Mouse (Mus musculus): ENCODE measurements at regions not wholly inside any gene's neighbourhood (a gene's known extent, or its start where the extent isn't known, plus 50 kb on each side); places are given as distances from the start of the nearest gene placed in this dataset.
"Not testable (repeated sequence)": the region's sequence is repeated elsewhere in the genome, so short reads cannot be mapped to it uniquely, and the experiment has no call there.

- Histone ChIP-seq H3K4me1 (replicated peaks; ENCODE audit: insufficient read depth, low read length) (no peaks in the 10 kb centered on the region), H3K4me3 (replicated peaks; ENCODE audit: low read depth, low read length) (no peak overlapping the region), H3K27ac (no peak overlapping the region), H3K9ac (ENCODE audit: low read depth, low read length) (no peak overlapping the region), H3K9me3 (replicated peaks; ENCODE audit: low read length) (no peaks in the 10 kb centered on the region), H3K4me2 (ENCODE audit: low read length) (no peak overlapping the region), H3K36me3 (ENCODE audit: insufficient read depth, low read length) (no peaks in the 10 kb centered on the region), H3K27me3 (ENCODE audit: insufficient read depth, low read length) (no peaks in the 10 kb centered on the region)
- no peak for ATAC-seq (replicated peaks; ENCODE audit: low FRiP score, low read depth)
- TF ChIP-seq CTCF (IDR thresholded peaks at IDR 0.05; ENCODE audit: low read depth): no peak
- 69% methylated on average over 3 of the region's 3 CpGs for WGBS
- no peak for DNase-seq (ENCODE audit: low spot score)
These were observed 747.0 kb upstream of the Impad1 start for GRCm38 (mm10) chr4:5540155-5540554.

GRCm38 (mm10) chr4:5530416-5530815 is 737.3 kb upstream of the Impad1 start:
- H3K4me1 ChIP-seq (replicated peaks; ENCODE audit: insufficient read depth, low read length): no peaks in the 10 kb centered on the region
- no peaks in the 10 kb centered on the region for H3K9me3 ChIP-seq (replicated peaks; ENCODE audit: low read length)
- H3K27ac ChIP-seq: no peak overlapping the region
- ATAC-seq (replicated peaks; ENCODE audit: low FRiP score, low read depth) (no peak), DNase-seq (ENCODE audit: low spot score) (no peak)
- TF ChIP-seq CTCF (IDR thresholded peaks at IDR 0.05; ENCODE audit: low read depth): no peak
- no peak overlapping the region for H3K4me3 ChIP-seq (replicated peaks; ENCODE audit: low read depth, low read length)
- H3K4me2 ChIP-seq (ENCODE audit: low read length): no peak overlapping the region
- 50% methylated on average over 4 of the region's 4 CpGs for WGBS
- H3K36me3 ChIP-seq (ENCODE audit: insufficient read depth, low read length): no peaks in the 10 kb centered on the region
- H3K9ac ChIP-seq (ENCODE audit: low read depth, low read length): no peak overlapping the region
- H3K27me3 ChIP-seq (ENCODE audit: insufficient read depth, low read length): no peaks in the 10 kb centered on the region

- DNase-seq (ENCODE audit: low spot score) (no peak), ATAC-seq (replicated peaks; ENCODE audit: low FRiP score, low read depth) (no peak)
- Histone ChIP-seq H3K4me1 (replicated peaks; ENCODE audit: insufficient read depth, low read length) (no peaks in the 10 kb centered on the region), H3K27me3 (ENCODE audit: insufficient read depth, low read length) (no peaks in the 10 kb centered on the region), H3K9ac (ENCODE audit: low read depth, low read length) (no peak overlapping the region), H3K4me3 (replicated peaks; ENCODE audit: low read depth, low read length) (no peak overlapping the region), H3K9me3 (replicated peaks; ENCODE audit: low read length) (no peaks in the 10 kb centered on the region), H3K36me3 (ENCODE audit: insufficient read depth, low read length) (no peaks in the 10 kb centered on the region), H3K27ac (no peak overlapping the region), H3K4me2 (ENCODE audit: low read length) (no peak overlapping the region)
- TF ChIP-seq CTCF (IDR thresholded peaks at IDR 0.05; ENCODE audit: low read depth): no peak
- WGBS: 59% methylated on average over 2 of the region's 2 CpGs
These were observed 725.4 kb upstream of the Impad1 start for GRCm38 (mm10) chr4:5518522-5518921.

GRCm38 (mm10) chr4:5515426-5515825 is 722.3 kb upstream of the Impad1 start:
- not testable (repeated sequence) for H3K27me3 ChIP-seq (ENCODE audit: insufficient read depth, low read length); H3K4me2 ChIP-seq (ENCODE audit: low read length); H3K4me1 ChIP-seq (replicated peaks; ENCODE audit: insufficient read depth, low read length); H3K4me3 ChIP-seq (replicated peaks; ENCODE audit: low read depth, low read length); ATAC-seq (replicated peaks; ENCODE audit: low FRiP score, low read depth); H3K36me3 ChIP-seq (ENCODE audit: insufficient read depth, low read length); DNase-seq (ENCODE audit: low spot score); H3K27ac ChIP-seq; H3K9me3 ChIP-seq (replicated peaks; ENCODE audit: low read length); H3K9ac ChIP-seq (ENCODE audit: low read depth, low read length)
- WGBS: 88% methylated on average over 6 of the region's 6 CpGs

- H3K9me3 ChIP-seq (replicated peaks; ENCODE audit: low read length): no peaks in the 10 kb centered on the region
- H3K4me1 ChIP-seq (replicated peaks; ENCODE audit: insufficient read depth, low read length): no peaks in the 10 kb centered on the region
- H3K9ac ChIP-seq (ENCODE audit: low read depth, low read length): no peak overlapping the region
- no peaks in the 10 kb centered on the region for H3K27me3 ChIP-seq (ENCODE audit: insufficient read depth, low read length)
- TF ChIP-seq CTCF (IDR thresholded peaks at IDR 0.05; ENCODE audit: low read depth): no peak
- H3K4me3 ChIP-seq (replicated peaks; ENCODE audit: low read depth, low read length): no peak overlapping the region
- no peak overlapping the region for H3K4me2 ChIP-seq (ENCODE audit: low read length)
- no peaks in the 10 kb centered on the region for H3K36me3 ChIP-seq (ENCODE audit: insufficient read depth, low read length)
- no peak overlapping the region for H3K27ac ChIP-seq
- DNase-seq (ENCODE audit: low spot score): no peak
- ATAC-seq (replicated peaks; ENCODE audit: low FRiP score, low read depth): no peak
These were observed 718.6 kb upstream of the Impad1 start for GRCm38 (mm10) chr4:5511743-5512142.

- Histone ChIP-seq H3K27ac (no peak overlapping the region), H3K4me2 (ENCODE audit: low read length) (no peak overlapping the region), H3K27me3 (ENCODE audit: insufficient read depth, low read length) (no peaks in the 10 kb centered on the region), H3K36me3 (ENCODE audit: insufficient read depth, low read length) (no peaks in the 10 kb centered on the region), H3K9me3 (replicated peaks; ENCODE audit: low read length) (no peaks in the 10 kb centered on the region), H3K4me3 (replicated peaks; ENCODE audit: low read depth, low read length) (no peak overlapping the region), H3K9ac (ENCODE audit: low read depth, low read length) (no peak overlapping the region), H3K4me1 (replicated peaks; ENCODE audit: insufficient read depth, low read length) (no peaks in the 10 kb centered on the region)
- DNase-seq (ENCODE audit: low spot score) (no peak), ATAC-seq (replicated peaks; ENCODE audit: low FRiP score, low read depth) (no peak)
- no peak for TF ChIP-seq CTCF (IDR thresholded peaks at IDR 0.05; ENCODE audit: low read depth)
- 78% methylated on average over 5 of the region's 5 CpGs for WGBS
These were observed 716.2 kb upstream of the Impad1 start for GRCm38 (mm10) chr4:5509398-5509797.

- Histone ChIP-seq H3K4me1 (replicated peaks; ENCODE audit: insufficient read depth, low read length) (no peaks in the 10 kb centered on the region), H3K9ac (ENCODE audit: low read depth, low read length) (no peak overlapping the region), H3K27me3 (ENCODE audit: insufficient read depth, low read length) (no peaks in the 10 kb centered on the region), H3K27ac (no peak overlapping the region), H3K36me3 (ENCODE audit: insufficient read depth, low read length) (no peaks in the 10 kb centered on the region), H3K4me3 (replicated peaks; ENCODE audit: low read depth, low read length) (no peak overlapping the region), H3K9me3 (replicated peaks; ENCODE audit: low read length) (no peaks in the 10 kb centered on the region), H3K4me2 (ENCODE audit: low read length) (no peak overlapping the region)
- DNase-seq (ENCODE audit: low spot score): no peak
- 42% methylated on average over 1 of the region's 1 CpGs for WGBS
- TF ChIP-seq CTCF (IDR thresholded peaks at IDR 0.05; ENCODE audit: low read depth): no peak
- no peak for ATAC-seq (replicated peaks; ENCODE audit: low FRiP score, low read depth)
These were observed 701.9 kb upstream of the Impad1 start for GRCm38 (mm10) chr4:5495012-5495411.
